Mouse (Mus musculus) thymus, adult 2 months (tissue): ENCODE results near the gene Mrps2. TPM values are rescaled to one million over a fixed set of nuclear protein-coding genes. Genes with fewer than 3 reads are reported as not detected.
"Not testable (repeated sequence)": the region's sequence is repeated elsewhere in the genome, so short reads cannot be mapped to it uniquely, and the experiment has no call there.

Experiments used
- DNase-seq: peaks from one replicate; pipeline ENCODE4 v3.0.0; 2021
- H3K27ac ChIP-seq: fragments of 200-500 bp; 2 replicates; pipeline ENCODE4 v1.5.1; 2012; ENCODE audit warnings: low read length, control low read depth; ENCODE audit not compliant: control insufficient read depth, insufficient read depth
- H3K27me3 ChIP-seq: fragments of 200-500 bp; 2 replicates; pipeline ENCODE4 v1.6.1; 2012; ENCODE audit warnings: mild to moderate bottlenecking, low read length, moderate library complexity, mixed read lengths; ENCODE audit not compliant: control insufficient read depth, insufficient read depth
- H3K36me3 ChIP-seq: fragments of 200-500 bp; 2 replicates; pipeline ENCODE4 v1.6.1; 2012; ENCODE audit warnings: mild to moderate bottlenecking, low read length, moderate library complexity; ENCODE audit not compliant: control insufficient read depth, insufficient read depth
- H3K4me1 ChIP-seq: fragments of 200-500 bp; replicated peaks from 2 replicates; pipeline ENCODE4 v1.6.1; 2012; ENCODE audit warnings: low read length; ENCODE audit not compliant: control insufficient read depth, insufficient read depth
- H3K4me3 ChIP-seq: fragments of 200-500 bp; 2 replicates; pipeline ENCODE4 v1.5.1; 2012; ENCODE audit warnings: mild to moderate bottlenecking, low read length, control low read depth, moderate library complexity; ENCODE audit not compliant: control insufficient read depth, insufficient read depth
- CTCF ChIP-seq: fragments of 200-500 bp; IDR thresholded peaks from 2 replicates; pipeline ENCODE4 v1.5.1; 2012; ENCODE audit warnings: mild to moderate bottlenecking, control low read depth, low read length, moderate library complexity, borderline replicate concordance; ENCODE audit not compliant: control insufficient read depth, poor library complexity, insufficient read depth; ENCODE audit errors: extremely low read depth
- POLR2A ChIP-seq: fragments of 200-500 bp; IDR thresholded peaks from 2 replicates; pipeline ENCODE4 v1.6.1; 2012; ENCODE audit warnings: mild to moderate bottlenecking, low read length, control low read depth, moderate library complexity; ENCODE audit not compliant: control insufficient read depth, poor library complexity, insufficient read depth; ENCODE audit errors: extremely low read depth
- WGBS: fragments of 180-500 bp; shearing (Covaris S2); methylation state at CpG from one replicate; pipeline ENCODE4 v1.1.7; 2018; 5-methylcytosine and 5-hydroxymethylcytosine counted together
- polyA plus RNA-seq: library from polyadenylated mRNA; depleted of rRNA; stranded (reverse); fragments of >200 nt; gene quantifications from 2 replicates; pipeline ENCODE4 v1.2.3, GENCODE M21; 2012

Mrps2 gene
- polyA plus RNA-seq, 1 experiment = 50.7 TPM

GRCm38 (mm10) chr2:28469461-28469860, 1.6 kb downstream of the Mrps2 start:
- Histone ChIP-seq H3K4me3 (no peak overlapping the region), H3K27me3 (no peaks in the 10 kb centered on the region; the same call in 1 of the 2 replicates), H3K36me3 (peaks cover 9% of the 10 kb centered on the region), H3K4me1 (peaks cover 19% of the 10 kb centered on the region), H3K27ac (no peak overlapping the region)
- 98% methylated on average over 14 of the region's 14 CpGs for WGBS
- DNase-seq = no peak
- TF ChIP-seq POLR2A = no peak
- no peak for TF ChIP-seq CTCF

DNA sequence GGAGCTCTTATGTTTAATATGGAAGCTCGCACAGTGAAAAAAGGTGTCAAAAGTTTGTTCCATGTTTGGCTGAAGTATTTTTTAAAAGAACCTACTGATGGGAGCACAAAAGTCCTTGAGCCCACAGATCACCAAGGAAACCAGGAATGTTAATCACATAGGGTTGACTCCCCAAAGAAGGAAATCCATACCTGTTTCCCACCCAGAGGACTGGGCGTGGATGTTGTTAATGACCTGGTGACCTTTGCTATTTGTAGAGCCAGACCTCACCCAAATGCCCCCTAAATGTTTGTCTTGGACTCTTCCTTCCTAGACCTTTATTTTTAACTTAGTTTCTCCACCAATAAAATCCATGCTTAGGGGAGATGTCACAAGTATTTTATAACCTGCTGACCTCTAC, 2.7 kb downstream of the Mrps2 start:
- WGBS = 97% methylated on average over 2 of the region's 2 CpGs
- Histone ChIP-seq H3K27me3 (no peaks in the 10 kb centered on the region), H3K27ac (no peak overlapping the region), H3K4me1 (peaks cover 19% of the 10 kb centered on the region), H3K36me3 (peaks cover 9% of the 10 kb centered on the region), H3K4me3 (no peak overlapping the region)
- DNase-seq = no peak
- TF ChIP-seq CTCF = no peak
- no peak for TF ChIP-seq POLR2A

GRCm38 (mm10) chr2:28472011-28472410, 4.1 kb downstream of the Mrps2 start:
- not testable (repeated sequence) for H3K36me3 ChIP-seq, DNase-seq, H3K4me3 ChIP-seq, H3K27me3 ChIP-seq, H3K27ac ChIP-seq
- 96% methylated on average over 8 of the region's 8 CpGs for WGBS
- H3K4me1 ChIP-seq = peaks cover 14% of the 10 kb centered on the region

DNA sequence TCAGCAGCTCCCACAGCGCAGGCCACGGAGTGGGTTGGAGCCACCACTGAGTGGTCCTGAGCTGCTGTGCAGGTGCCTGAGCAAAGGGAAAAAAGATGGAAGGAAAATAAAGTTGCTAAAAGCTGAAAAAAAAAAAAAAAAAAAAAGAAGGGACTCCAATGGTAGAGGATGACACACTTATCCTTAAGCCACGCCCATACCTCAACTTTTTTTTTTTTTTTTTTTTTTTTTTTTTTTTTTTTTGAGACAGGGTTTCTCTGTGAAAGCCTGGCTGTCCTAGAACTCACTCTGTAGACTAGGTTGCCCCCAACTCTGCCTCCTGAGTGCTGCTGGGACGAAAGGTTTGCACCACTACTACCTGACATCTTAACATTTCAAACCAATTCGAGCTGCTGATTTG, 10.1 kb downstream of the Mrps2 start:
- 94% methylated on average over 5 of the region's 5 CpGs for WGBS
- not testable (repeated sequence) for DNase-seq, H3K27ac ChIP-seq, H3K4me1 ChIP-seq, H3K36me3 ChIP-seq, H3K4me3 ChIP-seq, H3K27me3 ChIP-seq

DNA sequence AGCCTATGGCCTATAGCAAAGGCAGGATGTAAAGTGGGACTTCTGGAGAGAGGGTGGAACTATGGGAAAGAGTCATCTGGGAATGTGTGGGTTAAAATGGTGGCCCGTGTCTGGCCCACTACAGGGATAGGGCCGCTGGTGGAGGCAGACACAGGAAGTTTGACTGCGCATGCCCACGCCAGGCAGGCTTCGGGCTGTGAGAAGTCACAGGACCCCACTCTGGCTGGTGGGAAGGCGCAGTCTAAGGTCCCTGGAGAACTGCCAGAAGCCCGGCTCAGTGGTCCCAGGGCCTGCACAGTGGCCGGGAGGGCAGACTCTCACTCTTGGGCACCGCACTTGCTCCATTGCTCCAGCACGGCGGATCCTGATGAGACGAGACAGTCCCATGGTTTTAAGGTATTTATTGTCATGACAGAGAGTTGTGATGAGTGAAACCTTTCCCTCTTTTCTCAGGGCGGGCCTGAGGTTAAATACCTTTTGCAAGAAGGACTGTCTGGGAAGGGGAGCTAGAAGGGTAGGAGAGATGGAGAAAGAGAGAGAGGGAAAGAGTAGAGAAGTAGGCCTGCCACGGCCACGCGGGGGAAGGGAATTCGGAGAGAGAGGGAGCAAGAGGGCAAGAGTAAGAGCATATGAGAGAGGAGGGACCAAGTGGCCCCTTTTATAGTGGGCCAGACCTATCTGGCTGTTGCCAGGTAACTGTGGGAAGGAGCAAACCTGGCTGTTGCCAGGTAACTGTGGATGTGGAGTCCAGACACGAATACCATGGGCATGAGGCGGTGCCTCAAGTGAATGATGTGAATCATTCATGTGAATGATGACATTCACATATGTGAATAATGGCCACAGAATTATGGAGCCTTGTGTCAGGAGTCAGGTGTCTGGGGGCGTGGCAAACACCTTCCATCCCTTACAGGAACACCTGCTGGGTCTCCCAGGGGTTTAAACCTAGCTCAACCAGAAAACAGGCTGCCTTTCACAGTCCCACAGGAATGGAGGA, 11.6 kb downstream of the Mrps2 start:
- WGBS = 89% methylated on average over 20 of the region's 20 CpGs
- TF ChIP-seq CTCF (no peak), POLR2A (no peak)
- no peaks in the 10 kb centered on the region for H3K36me3 ChIP-seq
- no peak overlapping the region for H3K4me3 ChIP-seq
- no peaks in the 10 kb centered on the region for H3K27me3 ChIP-seq
- DNase-seq = no peak
- no peaks in the 10 kb centered on the region for H3K4me1 ChIP-seq
- H3K27ac ChIP-seq = no peak overlapping the region

GRCm38 (mm10) chr2:28483861-28484260, 16.0 kb downstream of the Mrps2 start:
- no peaks in the 10 kb centered on the region for H3K36me3 ChIP-seq
- no peak overlapping the region for H3K4me3 ChIP-seq
- DNase-seq = no peak
- no peaks in the 10 kb centered on the region for H3K4me1 ChIP-seq
- WGBS = 82% methylated on average over 2 of the region's 2 CpGs
- H3K27me3 ChIP-seq = no peaks in the 10 kb centered on the region
- no peak for TF ChIP-seq POLR2A
- no peak for TF ChIP-seq CTCF
- H3K27ac ChIP-seq = no peak overlapping the region

- no peak for DNase-seq
- WGBS = 96% methylated on average over 2 of the region's 2 CpGs
- no peaks in the 10 kb centered on the region for H3K36me3 ChIP-seq
- H3K4me1 ChIP-seq = no peaks in the 10 kb centered on the region
- TF ChIP-seq POLR2A (no peak), CTCF (no peak)
- no peak overlapping the region for H3K27ac ChIP-seq
- H3K27me3 ChIP-seq = no peaks in the 10 kb centered on the region
- no peak overlapping the region for H3K4me3 ChIP-seq
Observed at GRCm38 (mm10) chr2:28494521-28494920, 26.7 kb downstream of the Mrps2 start.
